Mouse (Mus musculus) ES-E14 (cell line): ENCODE data around the gene Sgip1. TPM values are rescaled to one million over a fixed set of nuclear protein-coding genes. Genes with fewer than 3 reads are reported as not detected.

Experiments used
- DNase-seq: peaks from one replicate; pipeline ENCODE4 v3.0.0-alpha.2; 2013; ENCODE audit warnings: low read depth, low spot score
- H3K27ac ChIP-seq: 2 replicates; pipeline ENCODE4 v1.5.1; 2012; ENCODE audit warnings: low read depth, mild to moderate bottlenecking, low read length, moderate library complexity, mixed read lengths; ENCODE audit not compliant: poor library complexity, insufficient read depth, severe bottlenecking
- H3K36me3 ChIP-seq: 2 replicates; pipeline ENCODE4 v1.6.1; 2012; ENCODE audit warnings: mild to moderate bottlenecking, low read length, moderate library complexity, mixed read lengths; ENCODE audit not compliant: control insufficient read depth, poor library complexity, insufficient read depth, severe bottlenecking
- H3K4me1 ChIP-seq, 2 experiments: fragments of 150-350 bp in 1 of 2; sonication (generic) in 1 of 2; 2 replicates each; pipeline ENCODE4 v1.6.1; 2012; ENCODE audit warnings: low read length in 2 of 2, mild to moderate bottlenecking in 1 of 2, mixed read lengths in 1 of 2; ENCODE audit not compliant: control insufficient read depth in 2 of 2, insufficient read depth in 2 of 2, poor library complexity in 1 of 2
- H3K4me3 ChIP-seq, 2 experiments: fragments of 150-350 bp in 1 of 2; sonication (generic) in 1 of 2; 2 replicates each; pipeline ENCODE4 v1.5.1; 2012; ENCODE audit warnings: low read length in 2 of 2, low read depth in 1 of 2, mild to moderate bottlenecking in 1 of 2, mixed read lengths in 1 of 2; ENCODE audit not compliant: insufficient read depth in 1 of 2, poor library complexity in 1 of 2, severe bottlenecking in 1 of 2
- H3K9ac ChIP-seq: 2 replicates; pipeline ENCODE4 v1.6.1; 2012; ENCODE audit warnings: low read depth, mild to moderate bottlenecking, low read length, mixed read lengths; ENCODE audit not compliant: poor library complexity, insufficient read depth, severe bottlenecking
- H3K9me3 ChIP-seq: fragments of 150-350 bp; sonication (generic); 2 replicates; pipeline ENCODE4 v1.6.1; 2012; ENCODE audit warnings: low read depth, mild to moderate bottlenecking, low read length; ENCODE audit not compliant: control insufficient read depth, insufficient read depth
- CHD2 ChIP-seq: IDR thresholded peaks from 2 replicates; pipeline ENCODE4 v1.6.1; 2014; ENCODE audit warnings: mild to moderate bottlenecking, low read depth, low read length, inconsistent platforms
- HCFC1 ChIP-seq: IDR thresholded peaks from 2 replicates; pipeline ENCODE4 v1.6.1; 2012; ENCODE audit warnings: low read length, inconsistent platforms, borderline replicate concordance; ENCODE audit not compliant: insufficient read depth
- MAFK ChIP-seq: IDR thresholded peaks from 2 replicates; pipeline ENCODE4 v1.6.1; 2014; ENCODE audit warnings: mild to moderate bottlenecking, low read depth, low read length, inconsistent platforms; ENCODE audit not compliant: insufficient read depth
- ZC3H11A ChIP-seq: IDR thresholded peaks from 2 replicates; pipeline ENCODE4 v1.6.1; 2012; ENCODE audit warnings: low read depth, mild to moderate bottlenecking, inconsistent platforms, low read length, borderline replicate concordance
- ZNF384 ChIP-seq: IDR thresholded peaks from 2 replicates; pipeline ENCODE4 v1.6.1; 2012; ENCODE audit warnings: low read depth, low read length, inconsistent platforms
- in situ Hi-C, 2 experiments: fragments of 600-800 bp; cut with MboI; formaldehyde crosslinking; loops; one replicate each; pipeline ENCODE4 v1.15.1; 2025; ENCODE audit warnings: low sequenced_read_pairs in 2 of 2, inconsistent platforms in 1 of 2; ENCODE audit not compliant: unreplicated experiment in 2 of 2
- total RNA-seq: library from RNA; depleted of rRNA; stranded (reverse); fragments of 300-350 nt; gene quantifications from 2 replicates; pipeline ENCODE4 v1.2.3, GENCODE M21; 2012

Gene Sgip1
- total RNA-seq, 1 experiment: 0.62 TPM

GRCm38 (mm10) chr4:102813346-102813745, 72.2 kb downstream of the Sgip1 start:
- no peak for TF ChIP-seq ZNF384
- no peak for TF ChIP-seq HCFC1
- TF ChIP-seq CHD2: no peak
- no peak for TF ChIP-seq MAFK
- no peak for TF ChIP-seq ZC3H11A
- H3K4me1 ChIP-seq: no peaks in the 10 kb centered on the region
- H3K9ac ChIP-seq: no peak overlapping the region
- H3K27ac ChIP-seq: no peak overlapping the region
- in situ Hi-C loops: no loop called here
- no peaks in the 10 kb centered on the region for H3K36me3 ChIP-seq
- peak overlapping the region in 1 of 2 experiments; percentile 8; a peak in 1 of 4 replicates for H3K4me3 ChIP-seq
- DNase-seq: peak; percentile 29
- H3K9me3 ChIP-seq: no peaks in the 10 kb centered on the region

- DNase-seq: no peak
- TF ChIP-seq ZC3H11A: no peak
- no peak for TF ChIP-seq MAFK
- TF ChIP-seq CHD2: no peak
- TF ChIP-seq ZNF384: no peak
- TF ChIP-seq HCFC1: no peak
- Histone ChIP-seq H3K4me1 (no peaks in the 10 kb centered on the region), H3K9ac (no peak overlapping the region), H3K27ac (no peak overlapping the region), H3K36me3 (no peaks in the 10 kb centered on the region), H3K4me3 (no peak overlapping the region), H3K9me3 (no peaks in the 10 kb centered on the region)
- in situ Hi-C loops: no loop called here
These were observed 80.7 kb downstream of the Sgip1 start for GRCm38 (mm10) chr4:102821786-102822185.

- no peak overlapping the region for H3K4me3 ChIP-seq
These were observed 83.4 kb downstream of the Sgip1 start for GRCm38 (mm10) chr4:102824494-102824893.

GRCm38 (mm10) chr4:102826159-102826558, 85.1 kb downstream of the Sgip1 start:
- no peak overlapping the region for H3K4me3 ChIP-seq
- H3K27ac ChIP-seq: no peak overlapping the region
- no peaks in the 10 kb centered on the region for H3K9me3 ChIP-seq
- in situ Hi-C loops: no loop called here
- DNase-seq: no peak
- H3K4me1 ChIP-seq: no peaks in the 10 kb centered on the region
- H3K36me3 ChIP-seq: no peaks in the 10 kb centered on the region
- TF ChIP-seq ZNF384 (no peak), ZC3H11A (no peak), CHD2 (no peak), MAFK (no peak), HCFC1 (no peak)
- H3K9ac ChIP-seq: no peak overlapping the region

More at GRCm38 (mm10) chr4:102824494-102824893, 83.4 kb downstream of the Sgip1 start:
- no peak overlapping the region for H3K27ac ChIP-seq
- H3K36me3 ChIP-seq: no peaks in the 10 kb centered on the region
- in situ Hi-C loops: no loop called here
- no peak for DNase-seq
- H3K9me3 ChIP-seq: no peaks in the 10 kb centered on the region
- H3K4me1 ChIP-seq: no peaks in the 10 kb centered on the region
- no peak for TF ChIP-seq MAFK
- no peak overlapping the region for H3K9ac ChIP-seq

- Histone ChIP-seq H3K27ac (no peak overlapping the region), H3K4me3 (no peak overlapping the region), H3K9ac (no peak overlapping the region), H3K4me1 (no peaks in the 10 kb centered on the region), H3K36me3 (no peaks in the 10 kb centered on the region), H3K9me3 (no peaks in the 10 kb centered on the region)
- in situ Hi-C loops: no loop called here
- no peak for DNase-seq
- TF ChIP-seq HCFC1: no peak
- TF ChIP-seq ZC3H11A: no peak
- TF ChIP-seq ZNF384: no peak
- TF ChIP-seq CHD2: no peak
- TF ChIP-seq MAFK: no peak
These were observed 87.4 kb downstream of the Sgip1 start for GRCm38 (mm10) chr4:102828518-102828917.
